In the genomic region with DNA sequence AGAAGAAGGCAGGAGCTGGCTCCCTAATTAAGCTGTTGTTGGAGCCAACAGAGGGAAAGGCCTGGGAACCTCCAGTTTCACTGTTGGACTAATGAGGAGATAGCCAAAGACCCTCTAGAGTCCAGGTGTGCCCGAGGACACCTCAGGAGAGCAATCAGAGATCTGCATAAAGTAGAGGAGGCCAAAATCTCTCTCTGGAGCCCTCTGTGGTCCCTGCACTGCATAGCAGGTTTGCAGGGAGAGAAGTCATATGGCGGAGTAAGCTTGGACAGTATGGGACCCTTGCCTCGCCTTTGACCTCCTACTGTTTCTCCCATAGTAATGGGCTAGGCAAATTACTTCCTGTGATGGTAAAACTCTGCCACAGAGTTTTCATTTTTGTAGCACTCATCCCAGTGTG, we compare ENCODE assay signal across 19 mouse cellular contexts.
"Had no signal": no experiment of that assay in that cellular context is flagged by ENCODE, and none has a peak within 500 bp of the region (broad histone marks: within the 10 kb centered on the region; RNA-seq: fewer than 3 reads in every experiment).

No protein-coding gene starts in this region.

- H3K9ac ChIP-seq: liver, embryonic 13.5 days; midbrain, embryonic 13.5 days; neural tube, embryonic 13.5 days; stomach, embryonic 15.5 days had no signal

- H3K4me1 ChIP-seq: liver, embryonic 13.5 days; megakaryocyte, embryonic 14.5 days; midbrain, embryonic 10.5 days; stomach, embryonic 15.5 days had no signal

- H3K36me3 ChIP-seq: liver, embryonic 13.5 days; midbrain, embryonic 10.5 days; midbrain, embryonic 13.5 days; neural tube, embryonic 13.5 days; stomach, embryonic 15.5 days had no signal

- H3K4me3 ChIP-seq: liver, embryonic 13.5 days; megakaryocyte, embryonic 14.5 days; midbrain, embryonic 10.5 days; midbrain, embryonic 13.5 days; myocyte; neural tube, embryonic 13.5 days; stomach, embryonic 15.5 days had no signal

- H3K27me3 ChIP-seq: liver, embryonic 13.5 days; megakaryocyte, embryonic 14.5 days; midbrain, embryonic 13.5 days; neural tube, embryonic 13.5 days; stomach, embryonic 15.5 days had no signal

- DNase-seq: kidney, adult 18-20 months; kidney, adult 9 months; kidney, postnatal 14 days; kidney, postnatal 4 days; layer of hippocampus, adult 9-11 months; layer of hippocampus, postnatal 36 days; liver, embryonic 13.5 days; lung, adult 2 months; lung, postnatal 36 days; retina, postnatal 1 day; right cerebral cortex, postnatal 25 days; spleen, adult 18-20 months; thymus, postnatal 36 days had no signal

- H3K27ac ChIP-seq: liver, embryonic 13.5 days; midbrain, embryonic 10.5 days; midbrain, embryonic 13.5 days; neural tube, embryonic 13.5 days; stomach, embryonic 15.5 days had no signal
